Mouse (Mus musculus): ENCODE measurements at regions not wholly inside any gene's neighbourhood (a gene's known extent, or its start where the extent isn't known, plus 50 kb on each side); places are given as distances from the start of the nearest gene placed in this dataset.

DNA sequence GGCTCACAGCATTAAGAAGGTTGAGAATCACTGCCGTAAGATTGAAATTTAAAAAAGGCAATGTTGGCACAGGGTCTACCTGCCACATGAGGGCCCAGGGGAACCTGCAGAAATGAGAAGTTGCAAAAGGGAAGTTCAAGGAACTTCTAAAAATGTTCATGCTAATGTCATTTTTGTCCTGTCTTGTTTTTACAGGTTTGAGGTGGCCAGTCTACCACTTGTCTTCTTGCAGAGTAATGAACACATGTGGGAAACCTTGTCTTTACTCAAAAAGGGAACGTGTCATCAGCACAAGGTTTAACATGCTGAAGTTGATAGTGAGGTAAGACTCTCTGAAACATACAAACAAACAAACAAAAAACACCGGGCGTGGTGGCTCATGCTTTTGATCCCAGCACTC lies 71.4 kb upstream of the Nanos1 start:
- no peak for ATAC-seq (replicated peaks; ENCODE audit: insufficient number of reproducible peaks, low FRiP score, low TSS enrichment, poor library complexity, severe bottlenecking)

DNA sequence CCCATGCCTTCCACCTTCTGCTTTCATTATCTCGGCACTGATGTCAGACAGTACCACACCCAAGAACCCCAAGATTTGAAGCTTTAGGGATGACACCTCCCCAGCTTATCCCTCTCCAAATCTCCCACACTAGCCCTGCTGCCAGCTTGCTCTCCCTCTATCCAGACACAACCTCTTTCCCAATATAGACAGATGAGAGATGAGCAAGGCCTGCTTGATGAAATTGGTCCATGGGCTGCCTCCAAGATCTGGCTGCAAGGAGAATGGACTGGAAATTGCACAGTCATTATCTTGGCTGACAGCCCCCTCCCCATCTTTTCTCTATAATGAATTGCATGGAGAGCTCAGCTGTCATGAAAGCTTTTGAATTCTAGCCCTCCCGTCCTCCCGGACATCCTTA lies 73.5 kb upstream of the Nanos1 start:
- no peak for ATAC-seq (replicated peaks; ENCODE audit: insufficient number of reproducible peaks, low FRiP score, low TSS enrichment, poor library complexity, severe bottlenecking)

DNA sequence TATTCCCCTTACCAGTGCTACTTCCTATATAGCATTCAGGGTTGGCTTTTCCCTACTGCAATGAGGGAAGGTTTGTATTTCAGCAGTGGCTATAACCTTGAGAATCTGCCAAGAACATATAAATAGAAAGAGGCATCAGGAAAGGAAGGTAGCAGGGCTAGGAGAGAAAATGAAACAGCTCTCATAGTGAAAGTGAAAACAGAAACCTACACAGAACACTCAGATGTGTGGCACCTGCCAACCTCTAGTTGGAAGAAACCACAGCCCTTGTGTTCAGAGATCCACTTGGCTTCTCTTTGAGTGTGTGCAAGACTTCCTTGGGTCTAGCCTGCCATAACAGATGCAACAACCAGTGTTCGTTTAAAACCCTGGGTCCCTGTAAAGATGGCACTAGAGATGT lies 74.3 kb upstream of the Nanos1 start:
- no peak for ATAC-seq (replicated peaks; ENCODE audit: insufficient number of reproducible peaks, low FRiP score, low TSS enrichment, poor library complexity, severe bottlenecking)

DNA sequence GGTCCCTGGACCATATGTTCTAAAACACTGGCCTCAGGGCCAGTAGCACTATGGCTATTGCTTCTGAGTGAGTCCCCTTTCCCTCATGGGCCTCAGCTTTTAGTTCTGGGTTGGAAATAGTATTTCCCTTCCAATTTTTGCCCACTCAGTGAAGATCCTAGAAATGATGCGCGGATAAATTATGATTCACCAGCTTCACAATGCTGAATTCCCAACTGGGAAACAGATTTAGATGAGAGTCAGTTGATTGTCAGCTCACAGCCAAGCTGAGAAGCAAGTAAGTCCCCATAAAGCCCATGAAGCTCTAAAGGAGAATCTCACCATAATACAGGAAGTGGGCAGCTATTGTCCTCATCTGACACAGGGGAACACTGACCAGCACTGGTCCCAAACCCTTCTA lies 77.6 kb upstream of the Nanos1 start:
- ATAC-seq (replicated peaks; ENCODE audit: insufficient number of reproducible peaks, low FRiP score, low TSS enrichment, poor library complexity, severe bottlenecking): no peak

DNA sequence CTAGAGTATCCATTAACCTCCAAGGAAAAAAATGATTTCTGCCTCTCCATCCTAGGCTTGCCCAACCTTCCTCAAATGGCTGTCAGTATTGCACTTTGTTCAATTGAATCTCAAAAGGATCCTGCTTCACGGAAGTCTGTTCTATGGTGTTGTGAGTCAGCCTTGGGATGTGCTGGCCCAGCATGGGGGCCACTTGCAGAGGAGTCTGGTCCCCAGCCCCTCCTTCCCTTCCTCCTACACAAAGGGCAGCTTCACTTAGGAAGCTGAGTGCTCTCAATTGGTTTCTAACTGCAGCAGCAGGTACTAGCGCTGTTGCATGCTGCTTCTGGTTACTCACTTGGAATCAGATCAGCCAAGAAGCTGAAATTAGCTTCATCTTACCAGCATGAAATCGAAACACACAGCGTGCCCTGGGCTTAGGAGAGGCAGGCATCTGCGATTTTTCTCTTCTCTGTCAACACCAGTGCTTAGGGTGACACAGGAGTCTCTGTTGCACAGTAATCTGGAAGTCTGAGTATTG lies 80.8 kb upstream of the Nanos1 start:
- no peak for ATAC-seq (replicated peaks; ENCODE audit: insufficient number of reproducible peaks, low FRiP score, low TSS enrichment, poor library complexity, severe bottlenecking)

DNA sequence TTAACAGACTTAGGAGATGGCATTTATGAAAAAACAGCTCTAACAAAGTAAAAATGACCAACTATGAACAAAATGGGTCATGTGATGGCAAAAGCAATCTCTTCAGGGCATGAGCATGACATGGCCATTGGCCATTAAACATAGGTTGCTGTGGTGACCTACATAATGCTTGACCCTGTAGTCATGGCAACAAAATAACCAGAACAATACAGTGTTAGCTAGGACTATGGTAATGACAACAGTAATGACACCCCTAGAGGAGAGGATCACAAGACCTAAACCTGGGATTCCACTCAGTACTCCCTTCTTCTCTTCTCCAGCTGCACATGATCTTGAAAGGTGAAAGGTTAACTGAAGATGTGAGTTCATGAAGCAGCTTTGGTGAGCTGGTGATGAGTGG lies 85.0 kb upstream of the Nanos1 start:
- no peak for ATAC-seq (replicated peaks; ENCODE audit: insufficient number of reproducible peaks, low FRiP score, low TSS enrichment, poor library complexity, severe bottlenecking)

DNA sequence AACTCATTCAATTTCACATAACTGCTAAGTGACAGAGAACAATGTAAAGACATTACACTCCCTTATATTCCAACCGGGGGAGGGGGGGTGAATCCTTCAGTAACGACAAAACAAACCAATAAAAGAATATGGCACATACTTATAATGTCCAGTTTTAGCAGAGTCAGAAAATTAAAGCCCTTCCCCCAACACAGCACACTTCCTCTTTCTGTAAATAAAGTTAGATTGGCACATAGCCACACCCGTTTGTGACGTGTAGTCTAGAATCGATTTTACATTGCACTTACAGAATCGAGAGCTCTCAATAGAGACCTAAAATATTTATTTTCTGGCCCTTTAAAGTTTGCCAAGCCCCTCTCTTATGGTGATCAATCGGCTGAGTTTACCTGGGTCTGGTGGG lies 85.0 kb upstream of the Cacul1 start:
- ATAC-seq (replicated peaks; ENCODE audit: insufficient number of reproducible peaks, low FRiP score, low TSS enrichment, poor library complexity, severe bottlenecking): peak; percentile 94

DNA sequence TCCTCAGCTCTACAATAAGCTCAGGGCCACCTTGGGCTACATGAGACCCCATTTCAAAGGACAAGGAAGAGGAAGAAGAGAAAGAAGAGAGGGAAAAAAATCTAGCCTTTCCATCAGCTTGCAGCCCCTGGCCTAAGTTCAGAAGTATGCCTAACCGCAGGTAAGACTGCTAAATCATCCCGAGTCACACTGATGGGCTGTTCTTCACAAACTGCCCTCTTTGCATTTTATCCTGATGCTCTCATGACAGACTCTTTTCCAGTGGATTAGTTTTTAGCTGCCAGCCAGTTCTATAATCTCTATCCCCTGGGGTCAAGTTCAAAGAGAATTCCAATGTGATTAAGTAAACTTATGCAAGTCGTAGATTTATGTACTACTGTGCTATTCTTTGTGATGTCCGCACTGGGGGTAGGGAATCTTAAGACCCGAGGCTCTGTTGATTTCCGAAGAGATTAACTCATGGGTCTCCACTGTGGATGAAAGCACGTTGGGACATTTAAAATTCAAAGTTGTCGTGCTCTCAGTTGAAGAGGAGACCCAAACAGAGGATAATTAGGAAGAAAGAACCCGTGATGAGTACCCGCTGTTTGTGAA lies 70.4 kb upstream of the Cacul1 start:
- ATAC-seq (replicated peaks; ENCODE audit: insufficient number of reproducible peaks, low FRiP score, low TSS enrichment, poor library complexity, severe bottlenecking): no peak

DNA sequence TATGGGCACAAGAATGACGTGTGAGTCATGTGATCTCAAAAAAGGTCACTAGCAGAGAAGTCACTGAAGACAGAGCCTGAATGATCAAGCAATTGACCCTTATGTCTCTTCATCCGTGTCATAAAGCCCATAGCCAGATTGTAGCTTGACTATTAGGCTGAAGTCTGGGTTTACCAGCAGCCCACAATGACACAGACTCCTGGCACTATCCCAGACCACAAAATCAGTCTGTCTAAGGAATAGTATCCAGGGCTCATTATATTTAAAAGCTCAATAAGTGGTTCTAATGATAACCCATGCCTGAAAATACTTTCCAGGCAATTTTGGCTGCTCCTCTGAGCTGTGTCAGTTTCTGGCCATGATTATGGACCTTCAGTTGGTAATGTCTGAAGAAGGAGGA lies 59.2 kb upstream of the Cacul1 start:
- ATAC-seq (replicated peaks; ENCODE audit: insufficient number of reproducible peaks, low FRiP score, low TSS enrichment, poor library complexity, severe bottlenecking): no peak
